Mouse (Mus musculus) neural tube, embryonic 11.5 days (tissue): ENCODE data around the gene Cdkn1a. TPM values are rescaled to one million over a fixed set of nuclear protein-coding genes. Genes with fewer than 3 reads are reported as not detected.

Experiments
- ATAC-seq: fragments of 200-750 bp; cut with Nextera tagmentation; 2 replicates; pipeline ENCODE4 v1.8.0; 2017; ENCODE audit warnings: moderate number of reproducible peaks, mild to moderate bottlenecking, moderate TSS enrichment, moderate library complexity; ENCODE audit not compliant: insufficient read depth, low FRiP score, low TSS enrichment
- DNase-seq: peaks from one replicate; pipeline ENCODE4 v3.0.0-alpha.2; 2015; ENCODE audit warnings: low spot score
- H3K27ac ChIP-seq: fragments of 300-500 bp; sonication (generic); 2 replicates; pipeline ENCODE4 v1.5.1; 2014; ENCODE audit warnings: low read depth, mild to moderate bottlenecking, low read length
- H3K27me3 ChIP-seq: fragments of 300-500 bp; sonication (generic); 2 replicates; pipeline ENCODE4 v1.6.1; 2014; ENCODE audit warnings: mild to moderate bottlenecking, low read length, mixed read lengths; ENCODE audit not compliant: control insufficient read depth, insufficient read depth
- H3K36me3 ChIP-seq: fragments of 300-500 bp; sonication (generic); 2 replicates; pipeline ENCODE4 v1.6.1; 2014; ENCODE audit warnings: mild to moderate bottlenecking, low read length, moderate library complexity, mixed read lengths; ENCODE audit not compliant: control insufficient read depth, insufficient read depth
- H3K4me1 ChIP-seq: fragments of 300-500 bp; sonication (generic); 2 replicates; pipeline ENCODE4 v1.6.1; 2014; ENCODE audit warnings: low read length, mixed read lengths; ENCODE audit not compliant: control insufficient read depth, insufficient read depth
- H3K4me2 ChIP-seq: fragments of 300-500 bp; sonication (generic); 2 replicates; pipeline ENCODE4 v1.6.1; 2014; ENCODE audit warnings: low read depth, mild to moderate bottlenecking, moderate library complexity
- H3K4me3 ChIP-seq: fragments of 300-500 bp; sonication (generic); 2 replicates; pipeline ENCODE4 v1.5.1; 2014; ENCODE audit warnings: low read depth, low read length
- H3K9ac ChIP-seq: fragments of 300-500 bp; sonication (generic); 2 replicates; pipeline ENCODE4 v1.6.1; 2014; ENCODE audit warnings: mild to moderate bottlenecking, low read length
- H3K9me3 ChIP-seq: fragments of 300-500 bp; sonication (generic); 2 replicates; pipeline ENCODE4 v1.6.1; 2016; ENCODE audit warnings: low read length; ENCODE audit not compliant: control insufficient read depth
- WGBS: fragments of 180-500 bp; shearing (Covaris S2); extraction: QIAGEN DNeasy Blood & Tissue Kit; methylation state at CpG from one replicate; pipeline ENCODE4 v1.1.7; 2014; 5-methylcytosine and 5-hydroxymethylcytosine counted together
- polyA plus RNA-seq: library from polyadenylated mRNA; unstranded; fragments of >200 nt; fragmentation: Nextera tagmentation; extraction: Ambion mirVana; gene quantifications from 2 replicates; pipeline ENCODE4 v1.2.1, GENCODE M21; 2014

The Cdkn1a gene
- polyA plus RNA-seq, 1 experiment from 2014 or later = 35.0 TPM

DNA sequence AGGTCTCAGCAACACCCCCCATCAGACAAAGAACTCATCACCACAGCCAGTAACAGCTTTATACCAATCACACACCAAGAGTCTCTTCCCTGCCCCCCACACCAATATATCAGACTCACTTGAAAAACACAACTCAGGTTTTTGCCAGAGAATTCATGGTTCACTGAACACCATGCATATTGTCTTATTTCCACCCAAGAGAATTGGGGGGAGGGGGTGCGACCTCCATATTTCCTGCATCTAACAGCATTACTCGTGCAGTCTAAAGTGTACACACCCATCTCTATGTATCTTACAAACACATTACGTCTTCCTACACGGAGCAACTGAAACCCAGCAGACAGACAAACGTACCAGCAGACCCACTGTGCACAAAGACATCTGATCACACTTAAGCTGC lies 19.0 kb upstream of the Cdkn1a start:
- 73% methylated on average over 5 of the region's 5 CpGs for WGBS
- DNase-seq = no peak
- H3K27ac ChIP-seq = no peak overlapping the region

DNA sequence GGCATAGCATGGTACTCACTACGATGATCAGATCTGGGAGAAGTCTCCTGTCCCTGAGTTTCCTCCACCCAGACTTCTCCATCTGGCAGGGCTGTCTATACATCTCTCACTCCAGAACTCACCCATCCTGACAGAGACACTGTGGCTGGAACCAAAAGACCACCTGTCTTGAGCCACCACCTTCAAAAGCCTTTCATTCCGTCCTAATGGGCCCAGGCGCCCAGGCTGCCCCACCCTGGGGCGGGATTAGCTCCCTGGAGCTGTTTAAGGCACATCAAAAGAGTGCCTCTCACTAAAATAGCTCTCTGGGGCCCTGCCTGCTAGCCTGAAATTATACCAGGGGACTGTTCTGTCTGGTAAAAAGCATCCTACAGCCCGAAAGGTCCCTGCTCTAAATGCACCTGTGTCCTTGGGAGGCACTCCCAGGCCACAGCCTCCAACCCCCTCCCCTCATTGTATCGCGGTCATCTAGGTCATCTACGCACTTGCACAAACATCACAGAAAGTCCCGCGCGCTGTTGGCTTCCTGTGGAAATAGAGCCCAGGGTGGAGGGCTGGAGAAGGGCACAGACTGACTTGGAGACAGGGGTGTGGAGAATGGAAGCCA lies 18.0 kb upstream of the Cdkn1a start:
- no peak overlapping the region for H3K4me3 ChIP-seq
- WGBS = 18% methylated on average over 11 of the region's 11 CpGs
- H3K36me3 ChIP-seq = no peaks in the 10 kb centered on the region
- H3K9ac ChIP-seq = no peak overlapping the region
- no peaks in the 10 kb centered on the region for H3K9me3 ChIP-seq
- H3K27me3 ChIP-seq = no peaks in the 10 kb centered on the region
- no peak overlapping the region for H3K4me2 ChIP-seq
- ATAC-seq (no peak), DNase-seq (no peak)
- no peak overlapping the region for H3K27ac ChIP-seq
- H3K4me1 ChIP-seq = 0 out of 2 replicates have a peak, but pooled peaks cover 4% of the 10 kb centered on the region

More for the DNA sequence above, 19.0 kb upstream of the Cdkn1a start:
- Histone ChIP-seq H3K9ac (no peak overlapping the region), H3K4me3 (no peak overlapping the region), H3K36me3 (no peaks in the 10 kb centered on the region), H3K4me2 (no peak overlapping the region), H3K9me3 (no peaks in the 10 kb centered on the region), H3K27me3 (no peaks in the 10 kb centered on the region), H3K4me1 (0 out of 2 replicates have a peak, but pooled peaks cover 4% of the 10 kb centered on the region)
- ATAC-seq = no peak

DNA sequence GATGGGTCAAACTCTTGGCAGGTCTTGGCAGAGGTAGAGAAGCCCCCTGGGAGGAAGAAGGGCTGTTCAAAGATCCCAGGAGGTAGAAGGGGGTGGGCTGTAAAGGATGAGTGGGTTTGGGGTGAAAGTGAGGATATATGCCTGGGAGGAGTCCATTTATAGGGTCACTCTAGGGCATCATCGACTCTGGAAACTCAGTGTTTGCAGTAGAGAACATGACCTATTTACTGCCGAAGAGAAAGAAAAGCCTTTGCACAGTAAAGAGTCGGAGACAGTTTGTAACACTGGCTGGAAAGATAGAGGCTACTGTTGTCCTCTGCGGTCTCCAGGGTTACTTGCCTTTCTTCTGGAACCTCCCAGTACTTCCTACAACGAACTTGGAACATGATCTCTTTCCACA lies 17.5 kb upstream of the Cdkn1a start:
- H3K9me3 ChIP-seq = no peaks in the 10 kb centered on the region
- no peak for ATAC-seq
- 53% methylated on average over 5 of the region's 5 CpGs for WGBS

DNA sequence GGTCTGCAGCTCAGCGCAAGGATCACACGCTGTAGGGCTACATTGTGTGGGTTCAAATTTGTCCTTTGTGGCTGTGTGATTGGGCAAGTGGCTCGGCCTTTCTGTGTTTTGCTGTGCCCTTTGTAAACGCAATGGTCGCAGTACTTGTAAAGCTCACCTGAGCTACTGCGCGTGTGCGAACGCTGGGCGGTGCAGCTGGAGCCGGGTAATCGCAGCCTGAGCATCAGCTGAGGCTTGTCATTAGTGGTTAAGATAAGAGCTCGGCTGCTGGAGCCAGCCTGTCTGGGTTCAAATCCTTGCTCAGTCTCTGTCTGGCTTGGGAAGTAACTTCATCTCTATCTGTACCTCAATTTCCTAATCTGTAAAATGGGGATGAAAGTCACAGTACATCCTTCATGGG lies 16.7 kb upstream of the Cdkn1a start:
- peaks cover 4% of the 10 kb centered on the region; the same call in 1 of the 2 replicates for H3K4me1 ChIP-seq
- H3K27me3 ChIP-seq = no peaks in the 10 kb centered on the region
- WGBS = 86% methylated on average over 13 of the region's 13 CpGs
- no peak overlapping the region for H3K4me2 ChIP-seq
- H3K9ac ChIP-seq = no peak overlapping the region
- DNase-seq (no peak), ATAC-seq (no peak)
- H3K9me3 ChIP-seq = no peaks in the 10 kb centered on the region
- no peaks in the 10 kb centered on the region for H3K36me3 ChIP-seq
- no peak overlapping the region for H3K4me3 ChIP-seq
- H3K27ac ChIP-seq = no peak overlapping the region

More for the DNA sequence above, 17.5 kb upstream of the Cdkn1a start:
- Histone ChIP-seq H3K4me1 (0 out of 2 replicates have a peak, but pooled peaks cover 4% of the 10 kb centered on the region), H3K27ac (no peak overlapping the region), H3K4me2 (no peak overlapping the region), H3K9ac (no peak overlapping the region), H3K36me3 (no peaks in the 10 kb centered on the region), H3K4me3 (no peak overlapping the region), H3K27me3 (no peaks in the 10 kb centered on the region)
- no peak for DNase-seq

DNA sequence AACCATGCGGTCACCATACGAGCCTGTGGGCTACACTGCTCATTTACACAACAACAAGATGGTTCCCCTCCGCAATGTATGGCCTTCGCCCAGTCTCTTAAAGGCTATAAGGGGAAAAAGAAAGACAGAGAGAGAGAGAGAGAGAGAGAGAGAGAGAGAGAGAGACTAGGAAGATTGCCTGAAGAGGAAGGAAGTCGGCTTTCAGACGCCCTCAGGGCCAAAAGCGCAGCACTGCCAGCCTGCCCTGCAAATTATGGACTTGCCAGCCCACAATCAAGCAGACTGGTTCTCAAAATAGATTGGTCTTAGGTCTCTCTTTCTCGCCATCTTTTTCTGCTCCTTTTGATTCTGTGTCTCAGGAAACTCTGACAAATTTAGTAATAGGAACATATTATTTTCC lies 14.5 kb upstream of the Cdkn1a start:
- no peaks in the 10 kb centered on the region for H3K9me3 ChIP-seq
- WGBS = 89% methylated on average over 8 of the region's 8 CpGs
- H3K36me3 ChIP-seq = no peaks in the 10 kb centered on the region
- H3K9ac ChIP-seq = no peak overlapping the region
- ATAC-seq = no peak
- no peak for DNase-seq
- H3K27ac ChIP-seq = no peak overlapping the region
- H3K4me2 ChIP-seq = no peak overlapping the region
- H3K4me1 ChIP-seq = peaks cover 8% of the 10 kb centered on the region; the same call in 1 of the 2 replicates
- H3K4me3 ChIP-seq = no peak overlapping the region
- H3K27me3 ChIP-seq = peaks cover 4% of the 10 kb centered on the region; the same call in 1 of the 2 replicates

DNA sequence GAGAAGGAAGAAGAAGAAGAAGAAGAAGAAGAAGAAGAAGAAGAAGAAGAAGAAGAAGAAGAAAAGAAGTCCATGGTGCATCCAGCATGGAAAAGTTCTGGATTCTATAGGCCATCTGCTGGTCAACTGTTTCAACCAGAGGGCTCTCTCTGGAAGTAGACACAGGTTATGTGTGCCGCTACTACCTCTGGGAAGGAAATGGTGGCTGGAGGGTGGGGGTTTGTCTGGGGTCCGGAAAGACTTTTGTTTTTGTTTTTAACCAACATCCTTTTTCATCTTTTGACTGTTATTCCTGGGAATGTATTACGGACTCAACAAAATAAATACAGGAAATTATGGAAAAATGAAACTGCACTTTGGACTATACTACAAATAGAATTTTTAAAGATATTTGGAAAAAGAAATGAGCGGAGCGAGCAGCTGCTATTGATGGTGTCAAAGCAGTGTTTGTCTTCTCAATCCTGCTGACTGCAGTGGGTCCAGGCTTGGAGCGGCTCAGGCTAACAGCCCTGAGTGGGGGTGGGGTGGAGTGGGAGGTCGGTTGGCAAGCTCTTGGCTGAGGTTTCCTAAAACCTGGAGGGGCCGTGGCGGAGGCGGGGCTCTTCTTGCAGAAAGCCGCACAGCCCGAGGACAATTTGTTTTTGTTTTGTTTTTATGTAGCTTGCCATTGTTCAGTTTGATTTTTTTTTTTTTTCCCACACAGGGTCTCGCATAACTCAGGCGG lies 12.8 kb upstream of the Cdkn1a start:
- peak; percentile 53 for DNase-seq
- no peaks in the 10 kb centered on the region for H3K9me3 ChIP-seq
- no peak for ATAC-seq
- peaks cover 11% of the 10 kb centered on the region for H3K27me3 ChIP-seq
- peaks cover 9% of the 10 kb centered on the region; the same call in 1 of the 2 replicates for H3K4me1 ChIP-seq
- no peak overlapping the region for H3K4me3 ChIP-seq
- H3K36me3 ChIP-seq = no peaks in the 10 kb centered on the region
- no peak overlapping the region for H3K27ac ChIP-seq
- 24% methylated on average over 14 of the region's 14 CpGs for WGBS
- no peak overlapping the region for H3K9ac ChIP-seq
- H3K4me2 ChIP-seq = peak overlapping the region; percentile 23

DNA sequence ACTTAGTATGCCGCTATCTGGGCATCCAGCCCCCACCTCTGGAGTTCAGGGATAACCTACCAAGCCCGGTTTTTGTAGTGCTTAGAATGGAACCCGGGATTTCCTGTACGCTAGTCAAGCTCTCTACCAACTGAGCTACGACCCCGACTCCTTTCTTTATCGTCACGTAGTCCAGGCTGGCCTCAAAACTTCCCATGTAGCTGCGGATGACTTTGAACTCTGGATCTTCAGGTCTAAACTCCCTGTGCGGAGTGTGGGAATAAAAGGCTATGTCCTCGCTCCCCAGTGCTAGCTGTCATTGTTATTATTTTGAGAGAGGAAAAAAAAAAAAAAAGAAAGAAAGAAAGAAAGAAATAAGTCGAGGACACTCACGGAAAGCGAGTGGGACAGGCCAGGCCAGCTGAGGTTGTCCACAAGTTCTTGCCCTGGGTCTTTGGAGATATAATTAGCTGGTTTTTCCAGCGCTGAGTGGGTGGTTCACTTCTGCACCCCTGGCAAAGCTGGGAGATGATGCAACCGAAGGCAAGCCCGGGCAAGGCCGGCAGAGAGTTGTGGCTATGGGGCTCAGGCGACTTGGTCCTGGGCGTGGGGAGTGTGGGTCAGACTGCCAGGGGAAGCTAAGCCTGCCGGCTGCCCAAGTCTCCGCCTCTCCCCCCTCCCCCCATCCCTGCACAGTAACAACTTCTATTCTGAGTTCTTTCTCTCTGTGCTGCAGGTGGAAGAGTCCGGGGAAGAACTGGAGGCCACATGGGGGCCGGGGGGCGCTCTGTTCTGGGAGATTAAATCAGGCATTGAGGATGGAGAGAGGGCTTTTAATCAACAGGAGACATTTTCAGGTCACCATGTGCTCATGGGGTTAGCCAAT lies 12.0 kb upstream of the Cdkn1a start:
- H3K9ac ChIP-seq = no peak overlapping the region
- peaks cover 11% of the 10 kb centered on the region for H3K27me3 ChIP-seq
- DNase-seq = no peak
- H3K36me3 ChIP-seq = no peaks in the 10 kb centered on the region
- no peak for ATAC-seq
- peaks cover 8% of the 10 kb centered on the region; the same call in 1 of the 2 replicates for H3K4me1 ChIP-seq
- H3K4me3 ChIP-seq = no peak overlapping the region
- 5% methylated on average over 25 of the region's 25 CpGs for WGBS
- no peaks in the 10 kb centered on the region for H3K9me3 ChIP-seq
- peak overlapping the region; percentile 23 for H3K4me2 ChIP-seq
- no peak overlapping the region for H3K27ac ChIP-seq

DNA sequence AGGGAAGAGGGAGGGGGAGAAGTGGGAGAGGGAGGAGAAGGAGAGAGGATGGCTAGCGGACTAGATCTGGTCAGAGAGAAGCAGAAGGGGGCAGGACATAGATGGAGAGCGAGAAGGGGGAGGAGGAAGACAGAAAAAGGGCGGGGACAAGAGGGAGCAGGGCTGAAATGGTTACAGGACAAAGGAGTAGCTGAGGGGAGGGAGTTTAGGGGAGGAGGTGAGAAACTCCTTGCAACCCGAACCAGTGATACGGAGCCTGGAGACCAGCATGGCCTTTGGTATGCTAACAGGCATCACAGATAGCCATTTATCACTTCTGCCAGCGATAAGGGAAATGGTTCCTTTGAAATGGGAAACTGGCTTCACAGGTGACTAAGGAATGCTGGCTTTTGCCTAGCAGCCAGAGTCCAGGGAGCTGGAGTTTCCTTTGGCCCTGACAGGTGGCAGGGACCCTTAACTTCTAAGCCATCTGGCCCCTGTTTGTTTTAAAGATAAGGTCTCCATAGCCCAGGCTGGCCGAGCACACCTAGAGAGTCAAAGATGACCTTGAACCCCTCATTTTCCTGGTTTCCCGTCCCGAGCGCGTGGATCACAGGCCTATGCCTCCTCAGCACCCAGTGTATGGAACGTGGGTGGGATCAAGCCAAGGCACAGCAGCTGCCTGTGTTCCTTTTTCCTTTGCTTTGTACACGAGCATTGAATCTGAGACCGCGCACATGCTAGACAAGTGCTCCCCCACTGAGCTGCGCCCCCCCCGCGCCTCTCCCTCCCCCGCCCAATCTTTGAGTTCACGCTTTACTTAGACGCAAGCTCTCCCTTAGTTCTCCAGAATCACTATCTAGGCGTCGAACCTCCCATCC lies 9.8 kb upstream of the Cdkn1a start:
- DNase-seq (no peak), ATAC-seq (no peak)
- Histone ChIP-seq H3K27me3 (peaks cover 11% of the 10 kb centered on the region), H3K9me3 (no peaks in the 10 kb centered on the region), H3K4me2 (peak overlapping the region; percentile 9), H3K4me1 (peaks cover 8% of the 10 kb centered on the region; the same call in 1 of the 2 replicates), H3K4me3 (no peak overlapping the region), H3K36me3 (no peaks in the 10 kb centered on the region), H3K9ac (no peak overlapping the region), H3K27ac (no peak overlapping the region)
- WGBS = 4% methylated on average over 22 of the region's 23 CpGs
